Mouse (Mus musculus): ENCODE results near the gene Scamp2. TPM values are rescaled to one million over a fixed set of nuclear protein-coding genes. Genes with fewer than 3 reads are reported as not detected.

Gene Scamp2
- polyA plus RNA-seq, 1 experiment from 2014 or later = 49.9 TPM

DNA sequence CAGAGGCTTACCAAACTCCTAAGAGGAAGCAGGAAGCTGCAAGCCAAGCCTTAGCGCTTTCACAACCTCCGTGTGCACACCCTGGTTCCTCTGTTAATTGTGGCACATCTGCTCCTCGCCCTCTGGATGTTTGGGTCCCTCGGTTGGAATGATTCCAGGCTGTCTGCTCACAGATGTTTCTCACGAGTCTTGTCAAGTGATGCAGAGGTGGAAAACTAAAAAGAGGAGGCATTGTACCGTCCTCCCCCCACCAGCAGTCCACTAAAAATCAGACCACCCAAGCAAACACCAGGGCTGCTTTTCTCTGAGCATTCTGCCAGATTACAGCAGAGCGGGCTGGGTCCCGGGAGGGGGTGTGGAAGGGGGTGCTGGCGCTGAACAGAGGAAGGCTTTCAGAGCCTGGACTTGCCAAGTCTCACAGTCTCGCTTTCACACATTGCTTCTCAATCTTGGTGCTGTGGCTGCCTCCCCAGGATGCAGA is 5.0 kb downstream of the Scamp2 start:
- Histone ChIP-seq H3K4me2 (ENCODE audit: low read depth, low read length) (no peak overlapping the region), H3K4me1 (ENCODE audit: control insufficient read depth, insufficient read depth, low read length) (no peaks in the 10 kb centered on the region), H3K27ac (replicated peaks; ENCODE audit: low read depth, low read length) (no peak overlapping the region), H3K27me3 (ENCODE audit: control insufficient read depth, insufficient read depth, low read length) (no peaks in the 10 kb centered on the region), H3K4me3 (ENCODE audit: low read depth, low read length) (no peak overlapping the region), H3K36me3 (replicated peaks; ENCODE audit: control insufficient read depth, insufficient read depth, low read depth, low read length) (no peaks in the 10 kb centered on the region; the same call in 1 of the 2 replicates), H3K9ac (replicated peaks; ENCODE audit: low read length) (no peak overlapping the region), H3K9me3 (replicated peaks; ENCODE audit: control insufficient read depth, low read length) (no peaks in the 10 kb centered on the region)
- no peak for ATAC-seq (replicated peaks; ENCODE audit: insufficient number of reproducible peaks, low FRiP score, low TSS enrichment, low read depth)
- no peak for DNase-seq (ENCODE audit: low spot score)
- WGBS = 41% methylated on average over 10 of the region's 10 CpGs

DNA sequence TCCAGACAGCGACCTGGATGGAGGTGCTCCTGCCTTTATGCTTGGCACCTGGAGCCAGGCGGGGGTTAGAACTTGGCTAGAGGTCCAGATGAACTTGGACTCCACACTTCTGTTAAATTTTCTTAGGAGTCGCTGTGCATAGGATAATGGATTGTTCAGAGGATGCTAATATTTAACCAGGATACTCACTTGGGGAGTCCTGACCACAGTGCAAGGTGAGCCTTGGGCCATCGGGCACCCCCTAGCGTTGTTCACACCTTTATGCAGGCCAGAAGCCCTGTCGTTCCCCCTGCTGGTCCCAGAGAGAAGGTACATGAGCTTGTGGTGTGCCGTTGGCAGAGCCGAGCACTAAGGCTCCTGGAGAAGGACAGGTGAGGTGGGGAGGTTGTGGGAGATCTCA is 6.1 kb downstream of the Scamp2 start:
- Histone ChIP-seq H3K9me3 (replicated peaks; ENCODE audit: control insufficient read depth, low read length) (no peaks in the 10 kb centered on the region), H3K27ac (replicated peaks; ENCODE audit: low read depth, low read length) (no peak overlapping the region), H3K4me1 (ENCODE audit: control insufficient read depth, insufficient read depth, low read length) (no peaks in the 10 kb centered on the region), H3K4me3 (ENCODE audit: low read depth, low read length) (no peak overlapping the region), H3K9ac (replicated peaks; ENCODE audit: low read length) (no peak overlapping the region), H3K27me3 (ENCODE audit: control insufficient read depth, insufficient read depth, low read length) (no peaks in the 10 kb centered on the region), H3K4me2 (ENCODE audit: low read depth, low read length) (no peak overlapping the region), H3K36me3 (replicated peaks; ENCODE audit: control insufficient read depth, insufficient read depth, low read depth, low read length) (no peaks in the 10 kb centered on the region; the same call in 1 of the 2 replicates)
- ATAC-seq (replicated peaks; ENCODE audit: insufficient number of reproducible peaks, low FRiP score, low TSS enrichment, low read depth) = no peak
- 66% methylated on average over 8 of the region's 8 CpGs for WGBS
- no peak for DNase-seq (ENCODE audit: low spot score)

DNA sequence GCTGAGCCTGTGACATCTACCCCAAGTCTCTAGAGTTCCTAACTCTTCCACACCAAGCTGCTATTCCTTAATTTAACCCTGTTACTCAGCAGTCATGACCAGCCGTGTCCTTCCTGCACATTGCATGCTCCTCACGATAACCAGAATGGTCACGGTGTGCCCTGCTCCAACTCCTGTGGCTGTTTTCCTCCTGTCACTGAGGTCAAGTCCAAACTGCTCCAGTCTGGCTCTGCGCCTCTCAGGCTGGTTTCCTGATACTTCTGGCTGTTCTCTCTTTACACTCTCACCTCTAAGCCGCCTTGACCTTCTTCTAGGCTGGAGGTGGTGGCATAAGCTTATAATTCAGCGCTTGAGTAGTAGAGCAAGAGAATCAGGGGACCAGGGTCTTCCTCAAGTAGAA is 7.8 kb downstream of the Scamp2 start:
- no peak for DNase-seq (ENCODE audit: low spot score)
- Histone ChIP-seq H3K27ac (replicated peaks; ENCODE audit: low read depth, low read length) (no peak overlapping the region), H3K36me3 (replicated peaks; ENCODE audit: control insufficient read depth, insufficient read depth, low read depth, low read length) (no peaks in the 10 kb centered on the region; the same call in 1 of the 2 replicates), H3K9me3 (replicated peaks; ENCODE audit: control insufficient read depth, low read length) (no peaks in the 10 kb centered on the region), H3K27me3 (ENCODE audit: control insufficient read depth, insufficient read depth, low read length) (no peaks in the 10 kb centered on the region), H3K4me2 (ENCODE audit: low read depth, low read length) (no peak overlapping the region), H3K4me3 (ENCODE audit: low read depth, low read length) (no peak overlapping the region), H3K4me1 (ENCODE audit: control insufficient read depth, insufficient read depth, low read length) (no peaks in the 10 kb centered on the region), H3K9ac (replicated peaks; ENCODE audit: low read length) (no peak overlapping the region)
- no peak for ATAC-seq (replicated peaks; ENCODE audit: insufficient number of reproducible peaks, low FRiP score, low TSS enrichment, low read depth)
- 89% methylated on average over 6 of the region's 6 CpGs for WGBS

DNA sequence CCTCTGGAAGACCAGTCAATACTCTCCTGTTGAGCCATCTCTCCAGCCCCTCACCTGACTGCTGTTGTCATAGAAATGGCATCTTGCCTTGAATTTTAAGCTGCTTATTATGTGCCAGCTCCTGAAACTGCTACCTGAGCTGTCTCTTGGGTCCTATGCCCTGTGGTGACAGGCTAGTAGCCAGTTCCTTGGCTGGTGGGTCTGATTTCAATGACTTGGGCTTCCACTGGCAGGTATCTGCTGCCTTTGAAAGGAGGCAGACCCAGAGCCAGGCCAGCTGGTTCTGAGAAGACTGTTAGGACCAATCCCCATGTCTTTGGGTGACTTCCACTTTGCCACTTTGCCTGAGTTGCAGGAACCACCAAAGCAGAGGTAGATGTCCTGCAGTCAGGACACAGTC is 13.7 kb downstream of the Scamp2 start:
- Histone ChIP-seq H3K9me3 (replicated peaks; ENCODE audit: control insufficient read depth, low read length) (no peaks in the 10 kb centered on the region), H3K9ac (replicated peaks; ENCODE audit: low read length) (no peak overlapping the region), H3K4me1 (ENCODE audit: control insufficient read depth, insufficient read depth, low read length) (no peaks in the 10 kb centered on the region), H3K4me2 (ENCODE audit: low read depth, low read length) (no peak overlapping the region), H3K27me3 (ENCODE audit: control insufficient read depth, insufficient read depth, low read length) (no peaks in the 10 kb centered on the region), H3K27ac (replicated peaks; ENCODE audit: low read depth, low read length) (no peak overlapping the region), H3K36me3 (replicated peaks; ENCODE audit: control insufficient read depth, insufficient read depth, low read depth, low read length) (no peaks in the 10 kb centered on the region; the same call in none of the 2 replicates), H3K4me3 (ENCODE audit: low read depth, low read length) (no peak overlapping the region)
- no peak for DNase-seq (ENCODE audit: low spot score)
- no peak for ATAC-seq (replicated peaks; ENCODE audit: insufficient number of reproducible peaks, low FRiP score, low TSS enrichment, low read depth)

DNA sequence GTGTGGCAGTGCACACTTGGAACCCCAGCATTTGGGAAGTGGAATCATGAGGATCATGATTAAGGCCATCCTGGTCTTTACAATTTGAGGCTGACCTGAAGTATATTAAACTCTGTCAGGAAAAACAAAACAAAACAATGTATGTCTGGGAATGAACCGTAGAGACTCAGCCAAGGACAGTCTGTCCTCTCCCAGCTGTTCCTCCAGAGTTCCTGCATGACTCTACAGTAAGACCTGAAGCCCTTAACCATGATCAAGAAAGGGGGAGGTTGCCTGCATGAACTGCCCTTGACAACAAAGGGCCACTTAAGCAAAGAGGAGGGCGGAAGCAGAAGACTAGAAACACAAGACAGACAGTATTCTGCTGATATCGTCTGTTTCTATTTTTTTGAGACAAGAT is 14.8 kb downstream of the Scamp2 start:
- no peak overlapping the region for H3K27ac ChIP-seq (replicated peaks; ENCODE audit: low read depth, low read length)
- H3K9ac ChIP-seq (replicated peaks; ENCODE audit: low read length) = no peak overlapping the region
- H3K4me1 ChIP-seq (ENCODE audit: control insufficient read depth, insufficient read depth, low read length) = no peaks in the 10 kb centered on the region
- H3K36me3 ChIP-seq (replicated peaks; ENCODE audit: control insufficient read depth, insufficient read depth, low read depth, low read length) = no peaks in the 10 kb centered on the region; the same call in 1 of the 2 replicates
- H3K27me3 ChIP-seq (ENCODE audit: control insufficient read depth, insufficient read depth, low read length) = no peaks in the 10 kb centered on the region
- H3K9me3 ChIP-seq (replicated peaks; ENCODE audit: control insufficient read depth, low read length) = no peaks in the 10 kb centered on the region
- 80% methylated on average over 3 of the region's 3 CpGs for WGBS
- H3K4me3 ChIP-seq (ENCODE audit: low read depth, low read length) = no peak overlapping the region
- DNase-seq (ENCODE audit: low spot score) = no peak
- no peak for ATAC-seq (replicated peaks; ENCODE audit: insufficient number of reproducible peaks, low FRiP score, low TSS enrichment, low read depth)
- H3K4me2 ChIP-seq (ENCODE audit: low read depth, low read length) = no peak overlapping the region

DNA sequence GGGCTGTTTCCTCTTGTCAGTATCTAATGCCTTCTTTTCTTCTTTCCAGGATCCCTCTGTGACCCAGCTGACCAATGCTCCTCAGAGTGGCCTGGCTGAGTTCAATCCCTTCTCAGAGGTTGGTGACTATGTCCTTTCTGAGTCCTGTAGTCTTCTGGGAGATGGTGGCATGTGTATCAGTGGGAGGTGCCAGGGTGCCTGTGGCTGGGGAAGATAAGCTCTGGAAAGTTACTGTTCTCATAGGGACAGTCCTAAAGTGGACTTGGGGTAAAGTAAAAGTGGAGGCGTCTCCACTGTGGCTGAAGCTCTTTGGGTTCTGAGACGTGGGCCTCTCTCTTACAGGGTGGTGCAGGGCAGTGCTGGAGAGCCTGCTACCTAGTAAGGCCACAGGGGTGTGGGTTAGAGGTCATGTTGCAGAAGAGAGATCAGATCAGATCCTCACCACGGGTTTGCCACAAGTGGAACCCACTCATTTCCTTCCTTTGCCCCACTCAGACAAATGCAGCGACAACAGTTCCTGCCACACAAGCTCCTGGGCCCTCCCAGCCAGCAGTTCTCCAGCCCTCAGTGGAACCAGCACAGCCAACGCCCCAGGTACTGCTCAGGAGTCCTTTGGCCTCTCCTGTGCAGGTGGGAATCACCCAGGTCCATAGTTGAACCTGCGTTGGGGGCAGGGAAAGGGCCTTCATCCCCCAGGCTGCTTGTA is 16.6 kb downstream of the Scamp2 start:
- 78% methylated on average over 6 of the region's 6 CpGs for WGBS
- no peaks in the 10 kb centered on the region; the same call in 1 of the 2 replicates for H3K36me3 ChIP-seq (replicated peaks; ENCODE audit: control insufficient read depth, insufficient read depth, low read depth, low read length)

DNA sequence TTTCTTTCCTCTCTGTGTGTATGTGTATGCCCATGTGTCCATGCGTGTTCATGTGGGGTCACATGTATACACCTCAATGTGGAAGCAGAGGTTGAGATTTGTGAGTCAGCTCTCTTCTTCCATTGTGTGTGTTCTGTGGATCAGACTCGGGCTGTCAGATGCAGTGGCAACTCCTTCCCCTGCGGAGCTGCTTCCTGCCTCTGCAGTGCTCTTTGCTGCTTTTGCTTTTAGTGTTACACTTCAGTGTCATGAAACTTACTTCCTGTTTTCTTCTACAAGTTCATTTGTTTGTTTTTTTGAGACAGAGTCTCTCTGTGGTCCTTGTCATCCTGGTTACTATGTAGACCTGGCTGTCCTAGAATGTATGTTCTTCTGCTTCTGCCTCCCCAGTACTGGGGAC is 24.2 kb downstream of the Scamp2 start:
- Histone ChIP-seq H3K27me3 (ENCODE audit: control insufficient read depth, insufficient read depth, low read length) (no peaks in the 10 kb centered on the region), H3K9ac (replicated peaks; ENCODE audit: low read length) (no peak overlapping the region), H3K36me3 (replicated peaks; ENCODE audit: control insufficient read depth, insufficient read depth, low read depth, low read length) (no peaks in the 10 kb centered on the region; the same call in 1 of the 2 replicates), H3K4me3 (ENCODE audit: low read depth, low read length) (no peak overlapping the region), H3K4me1 (ENCODE audit: control insufficient read depth, insufficient read depth, low read length) (no peaks in the 10 kb centered on the region), H3K9me3 (replicated peaks; ENCODE audit: control insufficient read depth, low read length) (no peaks in the 10 kb centered on the region), H3K4me2 (ENCODE audit: low read depth, low read length) (no peak overlapping the region), H3K27ac (replicated peaks; ENCODE audit: low read depth, low read length) (no peak overlapping the region)
- DNase-seq (ENCODE audit: low spot score) (no peak), ATAC-seq (replicated peaks; ENCODE audit: insufficient number of reproducible peaks, low FRiP score, low TSS enrichment, low read depth) (no peak)
- 84% methylated on average over 3 of the region's 3 CpGs for WGBS

More for the DNA sequence above, 16.6 kb downstream of the Scamp2 start:
- no peaks in the 10 kb centered on the region for H3K4me1 ChIP-seq (ENCODE audit: control insufficient read depth, insufficient read depth, low read length)
- no peak overlapping the region for H3K9ac ChIP-seq (replicated peaks; ENCODE audit: low read length)
- no peaks in the 10 kb centered on the region for H3K9me3 ChIP-seq (replicated peaks; ENCODE audit: control insufficient read depth, low read length)
- no peak overlapping the region for H3K4me3 ChIP-seq (ENCODE audit: low read depth, low read length)
- no peak overlapping the region for H3K27ac ChIP-seq (replicated peaks; ENCODE audit: low read depth, low read length)
- H3K4me2 ChIP-seq (ENCODE audit: low read depth, low read length) = no peak overlapping the region
- ATAC-seq (replicated peaks; ENCODE audit: insufficient number of reproducible peaks, low FRiP score, low TSS enrichment, low read depth) (no peak), DNase-seq (ENCODE audit: low spot score) (no peak)
- H3K27me3 ChIP-seq (ENCODE audit: control insufficient read depth, insufficient read depth, low read length) = no peaks in the 10 kb centered on the region

DNA sequence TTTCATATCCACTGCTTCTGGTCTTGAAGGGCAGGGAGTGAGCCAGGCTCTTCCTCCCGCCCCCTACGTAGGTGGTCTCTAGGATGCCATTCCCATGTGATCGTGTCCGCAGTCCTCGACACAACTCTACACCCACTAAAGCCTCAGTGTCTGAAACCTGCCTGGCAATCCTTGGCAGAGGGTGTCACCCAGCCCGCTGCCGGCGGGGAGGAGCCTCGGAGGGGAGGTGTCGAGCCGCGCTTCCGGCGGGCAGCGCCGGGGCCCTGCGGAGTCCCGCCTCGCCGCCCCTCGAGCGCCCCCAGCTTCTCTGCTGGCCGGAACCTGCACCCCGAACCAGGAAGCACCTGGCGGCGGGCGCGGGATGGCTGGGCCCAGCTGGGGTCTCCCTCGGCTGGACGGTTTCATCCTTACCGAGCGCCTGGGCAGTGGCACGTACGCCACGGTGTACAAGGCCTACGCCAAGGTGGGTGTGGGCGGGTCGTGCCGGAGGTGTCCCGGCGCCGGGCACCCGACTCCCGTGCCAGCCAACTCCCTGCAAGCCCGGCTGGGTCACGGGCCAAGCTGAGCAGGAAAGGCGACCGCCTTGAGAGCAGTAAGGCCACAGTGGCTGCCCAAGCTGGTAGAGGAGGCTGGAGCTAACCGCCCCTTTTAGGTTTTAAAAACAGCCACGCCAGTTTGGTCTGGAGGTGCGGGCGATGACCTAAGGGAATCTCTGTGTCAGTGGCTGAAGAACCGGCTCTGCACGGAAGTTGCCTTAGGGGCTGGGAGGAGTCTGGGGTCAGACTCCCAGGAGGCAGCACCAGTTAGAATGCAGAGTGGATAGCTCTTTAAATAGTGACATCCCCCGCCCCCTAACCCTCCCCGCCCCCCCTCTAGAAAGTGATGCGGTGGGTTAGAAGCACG is 28.7 kb downstream of the Scamp2 start, which contains the start of gene Ulk3:
TSS of gene Ulk3 (plus strand) at position 229 of the 903 bp plus-strand sequence.
- no peaks in the 10 kb centered on the region for H3K4me1 ChIP-seq (ENCODE audit: control insufficient read depth, insufficient read depth, low read length)
- peak within 1 kb of the TSS; percentile 72 for H3K9ac ChIP-seq (replicated peaks; ENCODE audit: low read length)
- no peaks in the 10 kb centered on the region for H3K9me3 ChIP-seq (replicated peaks; ENCODE audit: control insufficient read depth, low read length)
- peak within 1 kb of the TSS; percentile 70 for H3K4me3 ChIP-seq (ENCODE audit: low read depth, low read length)
- no peaks in the 10 kb centered on the region for H3K27me3 ChIP-seq (ENCODE audit: control insufficient read depth, insufficient read depth, low read length)
- H3K27ac ChIP-seq (replicated peaks; ENCODE audit: low read depth, low read length) = peak within 1 kb of the TSS; percentile 65; the same call in 1 of the 2 replicates
- H3K4me2 ChIP-seq (ENCODE audit: low read depth, low read length) = peak within 1 kb of the TSS; percentile 89
- DNase-seq (ENCODE audit: low spot score) (peak; percentile 75), ATAC-seq (replicated peaks; ENCODE audit: insufficient number of reproducible peaks, low FRiP score, low TSS enrichment, low read depth) (peak; percentile 71)
- no peaks in the 10 kb centered on the region for H3K36me3 ChIP-seq (replicated peaks; ENCODE audit: control insufficient read depth, insufficient read depth, low read depth, low read length)
- WGBS = under 1% methylated on average over 58 of the region's 58 CpGs
